Mouse (Mus musculus): ENCODE data around the gene Gm21518. TPM values are rescaled to one million over a fixed set of nuclear protein-coding genes. Genes with fewer than 3 reads are reported as not detected.
"Not testable (repeated sequence)": the region's sequence is repeated elsewhere in the genome, so short reads cannot be mapped to it uniquely, and the experiment has no call there.

Gm21518 gene
- total RNA-seq (2017): not detected in 2 replicates

DNA sequence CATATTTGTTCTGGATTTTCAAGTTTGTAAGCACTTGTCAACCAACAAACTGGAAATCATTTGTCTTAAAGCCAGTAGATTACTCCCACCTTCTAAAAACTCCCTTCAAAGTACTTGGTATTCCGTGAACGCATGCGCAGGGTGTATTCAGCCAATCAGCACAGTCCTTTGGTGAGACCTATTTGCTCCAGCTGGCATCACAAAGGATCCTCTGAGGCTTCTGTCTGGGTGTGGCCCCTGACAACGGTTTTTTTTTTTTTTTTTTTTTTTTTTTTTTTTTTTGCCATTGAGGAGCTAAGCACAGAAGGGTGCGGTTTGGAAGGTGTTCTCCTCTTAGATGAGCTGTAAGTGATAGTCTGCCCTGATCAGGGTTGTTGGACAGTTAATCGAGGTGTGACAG lies at the start of gene Gm21518:
Gm21518 (plus strand) TSS at position 301 of the 400 bp plus-strand sequence.
- ATAC-seq (ENCODE audit: extremely low read depth, insufficient number of reproducible peaks, low FRiP score, poor library complexity, severe bottlenecking): not testable (repeated sequence)

Measured in neutrophil, adult 5-6 weeks (primary cell).